Mouse (Mus musculus) C3H10T1/2 (cell line): ENCODE data around the gene Ces2f. TPM values are rescaled to one million over a fixed set of nuclear protein-coding genes. Genes with fewer than 3 reads are reported as not detected.

Source experiments
- polyA plus RNA-seq, 2 experiments: library from polyadenylated mRNA; unstranded; fragments of >200 nt; fragmentation: generic; extraction: Trizol; gene quantifications; one replicate each; pipeline ENCODE4 v1.2.1; 2012; ENCODE audit warnings: missing spikeins in 2 of 2

Ces2f gene
- under 1 TPM in 1 of 2 experiments, not detected in 1; 0.01 TPM for polyA plus RNA-seq

GRCm38 (mm10) chr8:104947056-104947455 is at the start of gene Ces2f:
TSS of gene Ces2f (plus strand) at chr8:104947356.

DNA sequence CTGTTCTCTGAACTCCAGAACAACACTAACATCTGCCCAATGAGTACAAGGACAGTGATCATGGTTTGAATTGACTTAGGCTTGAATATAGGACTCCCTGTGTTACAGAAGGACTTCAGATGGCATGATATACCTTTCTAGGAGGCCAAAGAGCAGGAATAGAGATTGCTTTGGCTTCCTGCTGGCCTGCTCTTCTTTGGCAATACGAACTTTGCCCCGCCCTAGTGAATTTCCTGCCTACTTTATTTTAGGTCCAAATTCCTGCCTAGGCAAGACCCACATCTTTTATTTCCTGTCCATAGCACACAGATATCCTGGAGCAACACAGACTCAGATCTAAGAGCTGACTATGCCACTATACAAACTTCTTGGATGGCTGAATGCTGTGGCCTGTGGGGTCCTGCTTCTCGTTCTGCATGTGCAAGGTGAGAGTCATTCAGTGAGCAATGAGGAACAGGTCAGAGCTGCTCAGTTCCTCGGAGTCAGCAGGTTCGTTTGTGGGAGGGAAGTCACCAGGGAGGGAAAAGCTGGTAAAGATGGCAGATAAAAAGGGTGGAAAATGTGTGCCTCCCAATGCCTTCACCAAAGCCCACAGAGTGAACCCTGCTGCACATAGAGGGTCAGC is 21.1 kb upstream of the Ces2f start, which contains the start of gene Ces2e:
Ces2e (plus strand) TSS at position 289 of the 625 bp plus-strand sequence.

DNA sequence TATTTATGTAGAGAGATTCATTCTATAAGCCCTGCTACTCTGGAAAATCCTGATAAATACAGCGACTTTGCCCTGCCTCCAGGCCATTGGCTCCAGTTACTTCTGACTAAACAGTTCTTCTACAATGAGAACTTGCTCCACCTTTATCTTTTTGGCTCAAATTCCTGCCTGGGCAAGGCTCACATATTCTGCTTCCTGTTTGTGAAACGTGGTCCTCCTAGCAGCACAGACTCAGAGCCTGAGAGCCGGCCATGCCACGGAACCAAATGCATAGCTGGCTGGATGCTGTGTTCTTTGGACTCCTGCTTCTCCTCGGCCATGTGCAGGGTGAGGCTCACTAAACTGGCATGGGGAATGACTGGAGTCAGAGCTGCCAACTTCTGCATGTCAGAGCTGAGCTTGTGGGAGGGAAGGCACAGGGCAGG is 14.4 kb downstream of the Ces2f start, which contains the start of gene Ces2g:
Ces2g (plus strand) TSS at position 182 of the 425 bp plus-strand sequence.

DNA sequence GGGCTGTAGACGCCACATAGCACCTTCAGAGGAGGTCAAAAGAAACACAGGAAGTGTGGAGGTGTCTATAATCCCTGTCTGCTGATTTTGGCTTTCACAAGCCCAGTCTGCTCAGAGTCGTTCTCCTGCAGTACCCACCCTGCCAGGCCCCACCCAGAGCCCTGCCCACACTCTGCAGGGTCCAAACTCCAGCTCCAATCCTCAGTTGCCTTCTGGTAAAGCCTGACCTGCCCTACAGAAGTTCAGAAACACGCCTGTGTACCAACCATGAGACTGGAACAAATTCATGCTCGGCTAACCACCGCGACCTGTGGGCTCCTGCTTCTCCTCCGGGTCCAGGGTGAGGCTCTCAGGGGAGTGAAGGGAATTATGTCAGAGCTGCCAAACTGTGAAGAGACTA is 53.4 kb downstream of the Ces2f start, which contains the start of gene Ces2h:
Ces2h (plus strand) TSS at position 268 of the 400 bp plus-strand sequence.

Other genes with a start within 250 kb of the Ces2f start
- not detected for gene Ces2a, start 213.4 kb upstream of the Ces2f start, polyA plus RNA-seq
- gene Ces2b, start 115.8 kb upstream of the Ces2f start, polyA plus RNA-seq: not detected
- under 1 TPM in 1 of 2 experiments, not detected in 1; 0.02 TPM for gene Ces2c, start 100.3 kb upstream of the Ces2f start, polyA plus RNA-seq
- under 1 TPM; 0.05 to 0.12 TPM for gene Ces2e, start 21.1 kb upstream of the Ces2f start, polyA plus RNA-seq
- gene Ces2g, start 14.4 kb downstream of the Ces2f start, polyA plus RNA-seq: 1 to 10 TPM; 1.3 to 4.9 TPM
- not detected for gene Ces2h, start 53.5 kb downstream of the Ces2f start, polyA plus RNA-seq
- not detected for gene Ces3a, start 101.2 kb downstream of the Ces2f start, polyA plus RNA-seq
- gene Ces3b, start 136.4 kb downstream of the Ces2f start, polyA plus RNA-seq: not detected
- gene Ces4a, start 184.4 kb downstream of the Ces2f start, polyA plus RNA-seq: under 1 TPM in 1 of 2 experiments, not detected in 1; 0.09 TPM
- gene Cbfb, start 223.3 kb downstream of the Ces2f start, polyA plus RNA-seq: 10 to 100 TPM in 1 of 2 experiments, 1 to 10 TPM in 1; 3.5 to 16.1 TPM